Mouse (Mus musculus): ENCODE results near the gene Lmx1a. TPM values are rescaled to one million over a fixed set of nuclear protein-coding genes. Genes with fewer than 3 reads are reported as not detected.

Gene Lmx1a
- polyA plus RNA-seq, 1 experiment from 2014 or later = 7.1 TPM

DNA sequence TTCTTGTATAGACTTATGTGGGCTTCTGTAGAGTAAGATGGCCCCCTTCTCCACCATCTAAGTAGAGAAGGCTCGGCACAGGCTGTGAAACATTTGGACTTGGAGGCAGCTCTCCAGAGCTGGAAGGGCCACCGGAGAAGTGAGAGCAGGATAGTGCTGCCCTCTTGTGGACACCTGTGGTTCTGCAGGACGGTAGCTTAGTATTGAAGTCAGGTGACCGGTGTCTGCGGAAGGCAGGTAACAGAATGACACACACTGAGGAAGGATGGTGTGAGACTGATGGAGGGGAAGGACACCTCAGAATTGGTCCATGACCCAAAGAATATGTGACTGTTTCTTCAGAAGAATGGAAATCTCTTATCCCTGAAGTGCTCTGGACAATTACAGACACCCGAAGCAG is 19.2 kb upstream of the Lmx1a start:
- WGBS = 37% methylated on average over 6 of the region's 6 CpGs
- Histone ChIP-seq H3K4me1 (ENCODE audit: control insufficient read depth, insufficient read depth, low read depth, low read length) (no peaks in the 10 kb centered on the region), H3K9ac (ENCODE audit: low read depth, low read length) (no peak overlapping the region), H3K4me2 (ENCODE audit: low read length) (no peak overlapping the region), H3K27me3 (replicated peaks; ENCODE audit: control insufficient read depth, insufficient read depth, low read length) (peaks cover 12% of the 10 kb centered on the region), H3K4me3 (ENCODE audit: low read length) (no peak overlapping the region), H3K9me3 (ENCODE audit: control insufficient read depth, low read length) (no peaks in the 10 kb centered on the region), H3K36me3 (ENCODE audit: control insufficient read depth, insufficient read depth, low read length) (no peaks in the 10 kb centered on the region), H3K27ac (ENCODE audit: low read depth, low read length) (no peak overlapping the region)
- ATAC-seq = no peak

DNA sequence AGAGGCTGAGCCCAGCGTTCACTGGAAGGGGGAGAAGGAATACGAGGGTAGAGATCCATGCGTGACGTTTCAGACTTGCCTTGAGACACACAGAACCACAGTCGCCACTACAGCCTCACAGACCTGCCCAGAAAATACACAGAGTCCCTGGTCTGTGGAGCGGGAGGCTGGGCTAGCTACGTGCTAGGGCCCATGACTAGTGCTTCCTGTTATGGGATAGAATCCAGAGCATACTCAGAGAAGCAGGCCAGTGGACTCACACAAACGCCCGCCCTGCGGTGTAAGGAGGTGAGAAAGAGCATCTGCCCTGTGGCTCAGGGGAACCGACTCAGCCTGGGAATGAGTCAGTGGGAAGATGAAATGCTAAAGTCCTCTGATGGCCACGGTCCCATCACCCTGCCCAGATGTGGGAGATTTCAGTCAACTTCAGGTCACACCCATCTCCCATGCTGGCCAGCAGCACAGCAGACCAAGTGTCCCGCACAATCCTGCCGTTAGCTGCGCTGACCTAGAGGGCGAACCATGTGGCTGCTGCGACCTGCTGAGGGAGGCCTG is 16.5 kb upstream of the Lmx1a start:
- Histone ChIP-seq H3K4me3 (ENCODE audit: low read length) (no peak overlapping the region), H3K27ac (ENCODE audit: low read depth, low read length) (no peak overlapping the region), H3K9me3 (ENCODE audit: control insufficient read depth, low read length) (no peaks in the 10 kb centered on the region), H3K36me3 (ENCODE audit: control insufficient read depth, insufficient read depth, low read length) (no peaks in the 10 kb centered on the region), H3K9ac (ENCODE audit: low read depth, low read length) (no peak overlapping the region), H3K27me3 (replicated peaks; ENCODE audit: control insufficient read depth, insufficient read depth, low read length) (peaks cover 12% of the 10 kb centered on the region), H3K4me2 (ENCODE audit: low read length) (no peak overlapping the region), H3K4me1 (ENCODE audit: control insufficient read depth, insufficient read depth, low read depth, low read length) (no peaks in the 10 kb centered on the region)
- no peak for ATAC-seq
- 27% methylated on average over 17 of the region's 17 CpGs for WGBS

DNA sequence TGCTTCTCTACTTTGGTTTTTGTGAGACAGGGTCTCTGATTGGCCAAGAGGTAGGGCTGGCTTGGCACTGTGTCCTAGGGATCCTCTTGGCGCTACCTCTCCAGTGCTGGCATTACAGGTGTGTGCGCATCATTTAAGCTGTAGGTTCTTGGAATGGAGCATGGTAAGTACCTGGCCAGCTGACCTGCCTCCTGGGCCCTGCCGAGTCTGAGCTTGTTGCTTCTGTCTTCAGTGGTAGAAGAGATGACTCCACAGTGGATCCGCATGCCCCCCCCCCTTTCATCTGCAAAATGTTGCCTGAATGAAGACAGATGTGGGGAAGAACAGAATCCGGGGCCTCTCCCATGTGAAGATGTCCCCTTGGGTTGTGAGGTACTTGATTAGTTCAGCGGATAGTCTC is 10.0 kb upstream of the Lmx1a start:
- Histone ChIP-seq H3K27me3 (replicated peaks; ENCODE audit: control insufficient read depth, insufficient read depth, low read length) (no peaks in the 10 kb centered on the region), H3K4me1 (ENCODE audit: control insufficient read depth, insufficient read depth, low read depth, low read length) (no peaks in the 10 kb centered on the region), H3K9me3 (ENCODE audit: control insufficient read depth, low read length) (peaks cover 5% of the 10 kb centered on the region), H3K36me3 (ENCODE audit: control insufficient read depth, insufficient read depth, low read length) (no peaks in the 10 kb centered on the region), H3K9ac (ENCODE audit: low read depth, low read length) (no peak overlapping the region), H3K27ac (ENCODE audit: low read depth, low read length) (no peak overlapping the region), H3K4me3 (ENCODE audit: low read length) (no peak overlapping the region), H3K4me2 (ENCODE audit: low read length) (no peak overlapping the region)
- ATAC-seq = no peak
- WGBS = 91% methylated on average over 6 of the region's 6 CpGs

DNA sequence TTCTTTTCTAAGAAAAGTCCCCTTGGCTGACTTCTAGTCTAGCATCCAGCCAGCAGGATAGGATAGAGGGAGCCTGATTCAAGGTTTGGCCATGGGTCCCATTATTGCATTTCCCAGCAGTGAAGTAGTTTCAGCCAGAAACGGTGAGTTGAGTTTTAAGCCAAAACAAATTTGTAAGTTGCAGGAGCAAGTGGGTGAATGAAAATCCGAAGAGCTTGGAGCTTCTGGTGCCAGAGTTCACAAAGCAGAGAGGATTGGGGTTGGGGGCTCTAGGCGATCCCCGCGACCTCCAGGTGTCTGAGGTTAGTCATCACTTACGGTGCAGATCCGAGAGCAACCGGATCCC is 1.1 kb upstream of the Lmx1a start:
- H3K27ac ChIP-seq (ENCODE audit: low read depth, low read length) = no peak overlapping the region
- H3K27me3 ChIP-seq (replicated peaks; ENCODE audit: control insufficient read depth, insufficient read depth, low read length) = peaks cover 17% of the 10 kb centered on the region
- H3K4me2 ChIP-seq (ENCODE audit: low read length) = peak overlapping the region; percentile 74
- WGBS = under 1% methylated on average over 8 of the region's 8 CpGs
- H3K4me3 ChIP-seq (ENCODE audit: low read length) = peak overlapping the region; percentile 45
- peaks cover 18% of the 10 kb centered on the region for H3K4me1 ChIP-seq (ENCODE audit: control insufficient read depth, insufficient read depth, low read depth, low read length)
- no peak for ATAC-seq
- no peak overlapping the region; the same call in 1 of the 2 replicates for H3K9ac ChIP-seq (ENCODE audit: low read depth, low read length)
- peaks cover 5% of the 10 kb centered on the region for H3K9me3 ChIP-seq (ENCODE audit: control insufficient read depth, low read length)
- H3K36me3 ChIP-seq (ENCODE audit: control insufficient read depth, insufficient read depth, low read length) = no peaks in the 10 kb centered on the region

DNA sequence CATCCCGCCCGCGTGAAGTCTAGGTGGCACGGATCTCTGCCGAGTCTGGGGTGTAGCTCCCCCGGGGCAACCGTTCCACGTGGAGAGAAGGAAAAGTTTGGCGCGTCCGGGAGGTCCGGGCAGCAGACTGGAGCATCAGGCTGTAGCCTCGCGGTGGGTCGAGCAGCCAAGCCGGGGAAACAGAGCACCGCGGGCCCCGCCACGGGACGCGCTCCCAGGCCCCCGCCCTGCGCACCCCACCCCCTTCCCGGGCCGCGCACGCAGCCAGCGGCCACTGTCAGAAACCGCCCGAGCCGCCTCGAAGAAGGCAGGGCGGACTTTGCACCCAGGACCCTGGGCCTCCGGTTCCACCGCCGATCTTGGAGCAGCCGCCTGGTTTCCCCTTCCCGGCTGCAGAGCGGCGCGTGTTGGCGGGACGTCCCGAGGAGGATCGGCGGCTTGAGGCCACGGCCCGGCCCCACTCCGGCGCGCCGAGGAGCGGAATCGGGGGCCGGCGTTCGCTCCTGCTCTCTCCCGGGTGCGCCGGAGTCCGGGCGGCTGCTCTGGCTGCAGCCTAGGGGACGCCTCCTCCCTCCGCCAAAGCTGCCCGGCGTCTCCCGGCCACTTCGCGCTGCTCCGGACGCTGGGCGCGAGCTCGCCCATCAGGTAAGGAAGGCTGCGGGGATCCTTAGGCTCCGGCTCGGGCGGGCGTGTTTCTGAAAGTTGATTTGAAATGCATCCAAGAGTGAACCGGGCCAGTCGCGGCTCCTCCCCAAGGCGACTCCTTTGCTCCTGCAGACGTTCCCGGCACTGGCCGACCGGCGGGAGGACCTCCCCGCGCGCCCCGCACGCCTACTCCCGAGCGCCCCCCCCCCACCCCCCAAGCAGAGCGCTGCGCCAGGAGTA is 448 bp upstream of the Lmx1a start:
- under 1% methylated on average over 45 of the region's 98 CpGs for WGBS
- no peaks in the 10 kb centered on the region for H3K36me3 ChIP-seq (ENCODE audit: control insufficient read depth, insufficient read depth, low read length)
- no peak overlapping the region for H3K27ac ChIP-seq (ENCODE audit: low read depth, low read length)
- peaks cover 18% of the 10 kb centered on the region for H3K4me1 ChIP-seq (ENCODE audit: control insufficient read depth, insufficient read depth, low read depth, low read length)
- H3K4me2 ChIP-seq (ENCODE audit: low read length) = peak overlapping the region; percentile 74
- peaks cover 18% of the 10 kb centered on the region for H3K27me3 ChIP-seq (replicated peaks; ENCODE audit: control insufficient read depth, insufficient read depth, low read length)
- peak overlapping the region; percentile 46 for H3K9ac ChIP-seq (ENCODE audit: low read depth, low read length)
- peak overlapping the region; percentile 45 for H3K4me3 ChIP-seq (ENCODE audit: low read length)
- peaks cover 5% of the 10 kb centered on the region for H3K9me3 ChIP-seq (ENCODE audit: control insufficient read depth, low read length)
- ATAC-seq = peak; percentile 57

DNA sequence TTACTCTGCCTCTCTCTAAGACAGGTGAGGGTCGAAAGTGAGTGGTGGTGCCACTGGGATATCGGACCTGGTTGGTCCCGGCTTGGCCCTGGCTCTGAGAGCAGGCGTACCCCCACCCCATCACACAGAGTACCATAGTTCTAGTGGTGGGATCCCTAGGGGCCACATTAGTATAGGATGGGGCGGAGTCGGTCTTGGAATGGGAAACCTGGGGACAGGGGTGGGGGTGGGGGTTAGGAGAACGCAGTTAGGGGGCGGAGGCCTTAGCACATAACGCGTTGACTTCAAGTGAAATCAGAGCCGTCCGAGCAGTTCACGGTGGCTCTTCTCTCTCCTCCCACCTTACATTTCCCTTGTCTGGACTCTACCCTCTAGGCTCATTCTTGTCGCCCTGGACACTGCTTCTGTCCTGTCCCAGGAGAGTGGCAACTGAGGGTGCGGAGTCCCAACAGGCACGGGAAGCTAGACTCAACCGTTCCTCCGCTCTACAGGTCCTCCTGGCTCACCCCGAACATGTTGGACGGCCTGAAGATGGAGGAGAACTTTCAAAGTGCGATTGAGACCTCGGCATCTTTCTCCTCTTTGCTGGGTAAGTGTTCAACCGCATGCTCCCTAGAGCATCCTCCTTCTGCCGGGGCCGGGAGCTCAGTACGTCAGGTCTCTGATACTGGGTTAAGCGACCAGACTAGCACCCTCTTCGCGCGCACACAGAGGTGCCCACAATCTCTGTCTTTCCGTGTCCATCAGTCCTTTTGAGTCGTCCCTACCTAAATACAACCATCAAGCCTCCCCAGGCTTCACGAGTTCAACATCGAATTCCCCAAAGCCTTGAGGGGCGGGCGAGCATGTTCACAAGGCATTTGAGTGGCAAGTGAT is 463 bp downstream of the Lmx1a start:
- WGBS = under 1% methylated on average over 36 of the region's 36 CpGs
- H3K27ac ChIP-seq (ENCODE audit: low read depth, low read length) = no peak overlapping the region
- peak overlapping the region; percentile 45 for H3K4me3 ChIP-seq (ENCODE audit: low read length)
- H3K9me3 ChIP-seq (ENCODE audit: control insufficient read depth, low read length) = peaks cover 3% of the 10 kb centered on the region
- H3K4me2 ChIP-seq (ENCODE audit: low read length) = peak overlapping the region; percentile 74
- H3K4me1 ChIP-seq (ENCODE audit: control insufficient read depth, insufficient read depth, low read depth, low read length) = peaks cover 18% of the 10 kb centered on the region
- no peaks in the 10 kb centered on the region for H3K36me3 ChIP-seq (ENCODE audit: control insufficient read depth, insufficient read depth, low read length)
- peak; percentile 66 for ATAC-seq
- H3K9ac ChIP-seq (ENCODE audit: low read depth, low read length) = peak overlapping the region; percentile 46
- H3K27me3 ChIP-seq (replicated peaks; ENCODE audit: control insufficient read depth, insufficient read depth, low read length) = peaks cover 22% of the 10 kb centered on the region

DNA sequence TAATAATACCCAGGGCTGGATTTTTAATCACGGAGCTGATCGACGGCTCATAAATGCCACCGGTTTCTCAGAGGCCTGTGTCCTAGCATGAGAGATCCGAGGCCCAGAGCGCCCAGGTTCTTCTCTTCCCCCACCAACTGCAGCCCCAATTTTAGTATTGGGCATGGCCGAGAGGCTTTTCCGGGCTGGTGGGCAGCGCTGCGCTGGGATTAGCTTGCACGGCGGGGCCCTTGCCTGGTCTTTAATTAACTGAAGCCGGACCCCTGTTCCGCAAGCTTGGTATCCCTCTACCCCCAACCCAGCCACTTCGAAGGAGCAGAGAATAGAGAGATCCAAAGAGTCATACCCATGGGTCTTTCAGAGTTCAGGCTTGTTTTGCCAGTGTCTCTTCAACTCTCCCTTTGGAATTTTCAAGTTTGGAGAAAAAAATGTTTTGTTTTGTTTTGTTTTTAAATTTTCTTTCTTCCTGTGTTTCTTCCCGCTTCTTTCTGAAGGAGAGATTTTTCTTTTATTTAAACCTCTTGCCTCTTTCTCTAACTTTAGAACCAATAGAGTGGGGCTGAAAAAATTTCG is 1.2 kb downstream of the Lmx1a start:
- H3K4me2 ChIP-seq (ENCODE audit: low read length) = no peak overlapping the region
- peaks cover 18% of the 10 kb centered on the region for H3K4me1 ChIP-seq (ENCODE audit: control insufficient read depth, insufficient read depth, low read depth, low read length)
- no peaks in the 10 kb centered on the region for H3K9me3 ChIP-seq (ENCODE audit: control insufficient read depth, low read length)
- no peak for ATAC-seq
- 1% methylated on average over 17 of the region's 17 CpGs for WGBS
- peak overlapping the region; percentile 45 for H3K4me3 ChIP-seq (ENCODE audit: low read length)
- H3K9ac ChIP-seq (ENCODE audit: low read depth, low read length) = no peak overlapping the region
- H3K36me3 ChIP-seq (ENCODE audit: control insufficient read depth, insufficient read depth, low read length) = no peaks in the 10 kb centered on the region
- peaks cover 28% of the 10 kb centered on the region for H3K27me3 ChIP-seq (replicated peaks; ENCODE audit: control insufficient read depth, insufficient read depth, low read length)
- no peak overlapping the region for H3K27ac ChIP-seq (ENCODE audit: low read depth, low read length)

DNA sequence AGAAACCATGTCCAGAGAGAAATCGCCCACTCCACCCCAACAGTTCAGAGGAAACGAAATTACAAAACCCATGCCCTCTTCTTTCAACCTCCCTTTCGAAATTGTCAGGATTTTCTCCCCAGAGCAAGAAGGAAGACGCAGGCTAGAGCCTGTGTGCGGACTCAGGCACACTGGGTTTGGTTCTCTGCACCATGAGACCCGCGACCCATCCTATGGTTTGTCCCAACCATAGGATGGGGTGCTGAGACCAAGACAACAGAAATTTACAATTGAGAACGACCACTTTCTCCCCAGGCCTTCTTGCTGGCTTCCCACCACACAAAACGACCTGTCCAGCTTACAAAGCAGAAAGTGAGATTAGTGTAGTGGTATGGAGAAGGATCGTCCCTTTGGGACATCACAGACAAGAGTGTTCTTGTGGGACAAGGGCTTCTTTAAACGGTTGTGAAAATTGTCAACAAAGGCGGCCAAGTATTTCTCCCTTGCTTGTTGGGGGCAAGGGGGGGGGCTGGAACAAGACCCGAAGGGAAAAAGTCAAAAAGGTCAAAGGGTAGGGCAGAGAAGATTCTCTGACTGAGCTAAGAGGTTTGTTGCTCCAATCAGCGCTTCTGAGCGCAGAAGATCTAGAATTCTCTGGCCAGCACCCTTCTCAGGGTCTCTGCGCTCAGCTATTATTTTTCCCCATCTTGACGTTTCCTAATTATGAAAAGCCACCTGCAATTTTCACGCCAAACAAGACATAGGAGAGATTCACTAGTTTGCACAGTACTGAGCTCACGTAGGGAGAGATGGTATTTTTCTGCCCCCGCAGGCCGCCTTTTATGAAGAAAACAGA is 1.9 kb downstream of the Lmx1a start:
- Histone ChIP-seq H3K4me1 (ENCODE audit: control insufficient read depth, insufficient read depth, low read depth, low read length) (peaks cover 18% of the 10 kb centered on the region), H3K4me2 (ENCODE audit: low read length) (no peak overlapping the region), H3K27me3 (replicated peaks; ENCODE audit: control insufficient read depth, insufficient read depth, low read length) (peaks cover 35% of the 10 kb centered on the region), H3K27ac (ENCODE audit: low read depth, low read length) (no peak overlapping the region), H3K4me3 (ENCODE audit: low read length) (no peak overlapping the region), H3K9me3 (ENCODE audit: control insufficient read depth, low read length) (no peaks in the 10 kb centered on the region), H3K9ac (ENCODE audit: low read depth, low read length) (no peak overlapping the region), H3K36me3 (ENCODE audit: control insufficient read depth, insufficient read depth, low read length) (no peaks in the 10 kb centered on the region)
- WGBS = 3% methylated on average over 21 of the region's 21 CpGs
- no peak for ATAC-seq
